Mouse (Mus musculus): Measurements from ENCODE around the gene Ywhag.

- TF ChIP-seq CTCF (IDR thresholded peaks at IDR 0.05; ENCODE audit: low read depth) (no peak), EP300 (IDR thresholded peaks at IDR 0.05; ENCODE audit: low read depth) (no peak)
Observed at GRCm38 (mm10) chr5:135929685-135930424, 4.6 kb downstream of the Ywhag start.
